Mouse (Mus musculus): Measurements from ENCODE around the gene Shc3. TPM values are rescaled to one million over a fixed set of nuclear protein-coding genes. Genes with fewer than 3 reads are reported as not detected.

Shc3 gene
- polyA plus RNA-seq, 1 experiment from 2014 or later, result 9.2 TPM

GRCm38 (mm10) chr13:51418942-51419451 is 150.2 kb downstream of the Shc3 start:
- no peaks in the 10 kb centered on the region for H3K27me3 ChIP-seq (replicated peaks; ENCODE audit: control insufficient read depth, insufficient read depth, low read length)
- H3K4me2 ChIP-seq (ENCODE audit: low read length), result peak overlapping the region; percentile 33
- H3K36me3 ChIP-seq (ENCODE audit: control insufficient read depth, insufficient read depth), result no peaks in the 10 kb centered on the region
- no peaks in the 10 kb centered on the region for H3K9me3 ChIP-seq (ENCODE audit: control insufficient read depth, low read length)
- no peak overlapping the region for H3K27ac ChIP-seq (ENCODE audit: low read length)
- no peak overlapping the region for H3K4me3 ChIP-seq (replicated peaks; ENCODE audit: low read length)
- 79% methylated on average over 19 of the region's 19 CpGs for WGBS
- H3K4me1 ChIP-seq (replicated peaks; ENCODE audit: control insufficient read depth, insufficient read depth, low read length), result peaks cover 20% of the 10 kb centered on the region
- H3K9ac ChIP-seq (replicated peaks; ENCODE audit: low read depth, low read length), result no peak overlapping the region
- ATAC-seq, result peak; percentile 21

- peak overlapping the region; percentile 58 for H3K4me2 ChIP-seq (ENCODE audit: low read length)
- no peaks in the 10 kb centered on the region for H3K36me3 ChIP-seq (ENCODE audit: control insufficient read depth, insufficient read depth)
- peak overlapping the region; percentile 29 for H3K4me3 ChIP-seq (replicated peaks; ENCODE audit: low read length)
- H3K27me3 ChIP-seq (replicated peaks; ENCODE audit: control insufficient read depth, insufficient read depth, low read length), result no peaks in the 10 kb centered on the region
- ATAC-seq, result peak; percentile 90
- 2% methylated on average over 20 of the region's 20 CpGs for WGBS
- H3K9ac ChIP-seq (replicated peaks; ENCODE audit: low read depth, low read length), result peak overlapping the region; percentile 58
- H3K27ac ChIP-seq (ENCODE audit: low read length), result peak overlapping the region; percentile 85
- H3K4me1 ChIP-seq (replicated peaks; ENCODE audit: control insufficient read depth, insufficient read depth, low read length), result peaks cover 20% of the 10 kb centered on the region
- no peaks in the 10 kb centered on the region for H3K9me3 ChIP-seq (ENCODE audit: control insufficient read depth, low read length)
Measured at GRCm38 (mm10) chr13:51418268-51418941, 150.8 kb downstream of the Shc3 start.

GRCm38 (mm10) chr13:51417796-51418195 is 151.4 kb downstream of the Shc3 start:
- peak overlapping the region; percentile 85 for H3K27ac ChIP-seq (ENCODE audit: low read length)
- H3K9me3 ChIP-seq (ENCODE audit: control insufficient read depth, low read length), result no peaks in the 10 kb centered on the region
- WGBS, result 53% methylated on average over 6 of the region's 6 CpGs
- peak overlapping the region; percentile 29 for H3K4me3 ChIP-seq (replicated peaks; ENCODE audit: low read length)
- H3K9ac ChIP-seq (replicated peaks; ENCODE audit: low read depth, low read length), result peak overlapping the region; percentile 58
- H3K4me2 ChIP-seq (ENCODE audit: low read length), result peak overlapping the region; percentile 58
- no peaks in the 10 kb centered on the region for H3K36me3 ChIP-seq (ENCODE audit: control insufficient read depth, insufficient read depth)
- H3K4me1 ChIP-seq (replicated peaks; ENCODE audit: control insufficient read depth, insufficient read depth, low read length), result peaks cover 20% of the 10 kb centered on the region
- no peaks in the 10 kb centered on the region for H3K27me3 ChIP-seq (replicated peaks; ENCODE audit: control insufficient read depth, insufficient read depth, low read length)
- no peak for ATAC-seq

- Histone ChIP-seq H3K4me1 (replicated peaks; ENCODE audit: control insufficient read depth, insufficient read depth, low read length) (peaks cover 20% of the 10 kb centered on the region), H3K4me2 (ENCODE audit: low read length) (no peak overlapping the region), H3K27ac (ENCODE audit: low read length) (no peak overlapping the region), H3K36me3 (ENCODE audit: control insufficient read depth, insufficient read depth) (no peaks in the 10 kb centered on the region), H3K4me3 (replicated peaks; ENCODE audit: low read length) (no peak overlapping the region), H3K27me3 (replicated peaks; ENCODE audit: control insufficient read depth, insufficient read depth, low read length) (no peaks in the 10 kb centered on the region), H3K9ac (replicated peaks; ENCODE audit: low read depth, low read length) (no peak overlapping the region), H3K9me3 (ENCODE audit: control insufficient read depth, low read length) (no peaks in the 10 kb centered on the region)
- ATAC-seq, result no peak
- 93% methylated on average over 11 of the region's 11 CpGs for WGBS
Measured at GRCm38 (mm10) chr13:51416727-51417126, 152.5 kb downstream of the Shc3 start.

GRCm38 (mm10) chr13:51413461-51413860 is 155.8 kb downstream of the Shc3 start:
- 75% methylated on average over 3 of the region's 3 CpGs for WGBS
- Histone ChIP-seq H3K9ac (replicated peaks; ENCODE audit: low read depth, low read length) (no peak overlapping the region), H3K4me2 (ENCODE audit: low read length) (no peak overlapping the region), H3K4me1 (replicated peaks; ENCODE audit: control insufficient read depth, insufficient read depth, low read length) (peaks cover 25% of the 10 kb centered on the region), H3K4me3 (replicated peaks; ENCODE audit: low read length) (no peak overlapping the region), H3K27ac (ENCODE audit: low read length) (no peak overlapping the region), H3K36me3 (ENCODE audit: control insufficient read depth, insufficient read depth) (no peaks in the 10 kb centered on the region), H3K27me3 (replicated peaks; ENCODE audit: control insufficient read depth, insufficient read depth, low read length) (0 out of 2 replicates have a peak, but pooled peaks cover 4% of the 10 kb centered on the region), H3K9me3 (ENCODE audit: control insufficient read depth, low read length) (no peaks in the 10 kb centered on the region)
- ATAC-seq, result no peak

- Histone ChIP-seq H3K4me2 (ENCODE audit: low read length) (no peak overlapping the region), H3K36me3 (ENCODE audit: control insufficient read depth, insufficient read depth) (no peaks in the 10 kb centered on the region), H3K9me3 (ENCODE audit: control insufficient read depth, low read length) (no peaks in the 10 kb centered on the region), H3K9ac (replicated peaks; ENCODE audit: low read depth, low read length) (no peak overlapping the region), H3K4me3 (replicated peaks; ENCODE audit: low read length) (no peak overlapping the region), H3K27ac (ENCODE audit: low read length) (no peak overlapping the region), H3K27me3 (replicated peaks; ENCODE audit: control insufficient read depth, insufficient read depth, low read length) (0 out of 2 replicates have a peak, but pooled peaks cover 4% of the 10 kb centered on the region), H3K4me1 (replicated peaks; ENCODE audit: control insufficient read depth, insufficient read depth, low read length) (peaks cover 19% of the 10 kb centered on the region)
- 58% methylated on average over 12 of the region's 12 CpGs for WGBS
- ATAC-seq, result no peak
Measured at GRCm38 (mm10) chr13:51411696-51412430, 157.4 kb downstream of the Shc3 start.

GRCm38 (mm10) chr13:51411243-51411642 is 158.0 kb downstream of the Shc3 start:
- Histone ChIP-seq H3K27me3 (replicated peaks; ENCODE audit: control insufficient read depth, insufficient read depth, low read length) (0 out of 2 replicates have a peak, but pooled peaks cover 4% of the 10 kb centered on the region), H3K4me2 (ENCODE audit: low read length) (no peak overlapping the region), H3K9me3 (ENCODE audit: control insufficient read depth, low read length) (no peaks in the 10 kb centered on the region), H3K4me3 (replicated peaks; ENCODE audit: low read length) (no peak overlapping the region), H3K9ac (replicated peaks; ENCODE audit: low read depth, low read length) (no peak overlapping the region), H3K27ac (ENCODE audit: low read length) (no peak overlapping the region), H3K4me1 (replicated peaks; ENCODE audit: control insufficient read depth, insufficient read depth, low read length) (peaks cover 19% of the 10 kb centered on the region), H3K36me3 (ENCODE audit: control insufficient read depth, insufficient read depth) (no peaks in the 10 kb centered on the region)
- ATAC-seq, result no peak
- 72% methylated on average over 9 of the region's 9 CpGs for WGBS

- Histone ChIP-seq H3K27ac (ENCODE audit: low read length) (no peak overlapping the region), H3K9ac (replicated peaks; ENCODE audit: low read depth, low read length) (no peak overlapping the region), H3K9me3 (ENCODE audit: control insufficient read depth, low read length) (no peaks in the 10 kb centered on the region), H3K36me3 (ENCODE audit: control insufficient read depth, insufficient read depth) (no peaks in the 10 kb centered on the region), H3K4me3 (replicated peaks; ENCODE audit: low read length) (no peak overlapping the region), H3K4me2 (ENCODE audit: low read length) (no peak overlapping the region), H3K4me1 (replicated peaks; ENCODE audit: control insufficient read depth, insufficient read depth, low read length) (peaks cover 19% of the 10 kb centered on the region), H3K27me3 (replicated peaks; ENCODE audit: control insufficient read depth, insufficient read depth, low read length) (0 out of 2 replicates have a peak, but pooled peaks cover 4% of the 10 kb centered on the region)
- 91% methylated on average over 6 of the region's 6 CpGs for WGBS
- no peak for ATAC-seq
Measured at GRCm38 (mm10) chr13:51409936-51410481, 159.2 kb downstream of the Shc3 start.

GRCm38 (mm10) chr13:51408519-51409001 is 160.7 kb downstream of the Shc3 start, which contains the start of gene S1pr3:
TSS of gene S1pr3 (plus strand) at chr13:51408639.
- Histone ChIP-seq H3K36me3 (ENCODE audit: control insufficient read depth, insufficient read depth) (no peaks in the 10 kb centered on the region), H3K27me3 (replicated peaks; ENCODE audit: control insufficient read depth, insufficient read depth, low read length) (0 out of 2 replicates have a peak, but pooled peaks cover 4% of the 10 kb centered on the region), H3K4me1 (replicated peaks; ENCODE audit: control insufficient read depth, insufficient read depth, low read length) (peaks cover 19% of the 10 kb centered on the region), H3K4me2 (ENCODE audit: low read length) (peak within 1 kb of the TSS; percentile 62), H3K9me3 (ENCODE audit: control insufficient read depth, low read length) (no peaks in the 10 kb centered on the region), H3K4me3 (replicated peaks; ENCODE audit: low read length) (peak within 1 kb of the TSS; percentile 38), H3K27ac (ENCODE audit: low read length) (no peak within 1 kb of the TSS), H3K9ac (replicated peaks; ENCODE audit: low read depth, low read length) (peak within 1 kb of the TSS; percentile 52)
- ATAC-seq, result peak; percentile 75
- under 1% methylated on average over 33 of the region's 33 CpGs for WGBS

Measured in forebrain, embryonic 16.5 days (tissue).